In the genomic region with DNA sequence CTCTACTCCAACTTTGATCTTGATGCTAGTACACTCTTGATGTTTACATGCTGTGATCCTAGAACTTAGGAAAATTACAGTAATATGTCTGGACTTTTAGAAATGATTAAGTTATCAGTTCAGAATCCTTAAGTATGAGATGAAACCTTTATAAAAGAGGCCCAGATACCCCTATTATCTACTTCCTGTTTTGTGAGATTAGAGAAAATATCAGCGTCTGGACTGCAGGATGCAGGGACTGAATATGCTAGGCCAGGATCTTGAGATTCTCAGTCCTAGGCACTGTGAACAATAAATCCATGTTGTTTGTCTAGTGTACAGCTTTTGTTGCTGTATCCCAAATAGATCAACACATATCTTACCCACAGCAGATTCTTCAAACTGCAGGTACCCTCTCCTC, we compare ENCODE assay signal across 30 mouse cellular contexts.
"Had no signal": no experiment of that assay in that cellular context is flagged by ENCODE, and none has a peak within 500 bp of the region (broad histone marks: within the 10 kb centered on the region; RNA-seq: fewer than 3 reads in every experiment).

No protein-coding gene starts in this region.

- H3K36me3 ChIP-seq: limb, embryonic 10.5 days; limb, embryonic 12.5 days; limb, embryonic 13.5 days; limb, embryonic 15.5 days; liver, embryonic 12.5 days; liver, embryonic 13.5 days; liver, embryonic 15.5 days; lung, embryonic 15.5 days; midbrain, embryonic 10.5 days; midbrain, embryonic 12.5 days; midbrain, embryonic 13.5 days; midbrain, embryonic 15.5 days; neural tube, embryonic 12.5 days had no signal

- DNase-seq: left cerebral cortex, postnatal 4 days; liver; liver, embryonic 13.5 days; liver, postnatal 0 days; lung, adult 18-20 months; lung, adult 2 months; lung, embryonic 14.5 days; lung, postnatal 10 days; lung, postnatal 14 days; lung, postnatal 36 days; lung, postnatal 4 days; midbrain, embryonic 14.5 days had no signal

- H3K9me3 ChIP-seq: limb, embryonic 10.5 days; limb, embryonic 12.5 days; limb, embryonic 13.5 days; limb, embryonic 15.5 days; liver, embryonic 12.5 days; liver, embryonic 13.5 days; liver, embryonic 15.5 days; lung, embryonic 15.5 days; megakaryocyte, embryonic 14.5 days; midbrain, embryonic 10.5 days; midbrain, embryonic 12.5 days; midbrain, embryonic 13.5 days; midbrain, embryonic 15.5 days; neural tube, embryonic 12.5 days had no signal

- H3K4me3 ChIP-seq: limb, embryonic 10.5 days; limb, embryonic 12.5 days; limb, embryonic 13.5 days; limb, embryonic 15.5 days; liver, embryonic 12.5 days; liver, embryonic 13.5 days; liver, embryonic 15.5 days; lung, embryonic 15.5 days; megakaryocyte, embryonic 14.5 days; midbrain, embryonic 10.5 days; midbrain, embryonic 12.5 days; midbrain, embryonic 13.5 days; midbrain, embryonic 15.5 days; myocyte; neural tube, embryonic 12.5 days had no signal

- H3K9ac ChIP-seq: limb, embryonic 12.5 days; limb, embryonic 13.5 days; limb, embryonic 15.5 days; liver, embryonic 12.5 days; liver, embryonic 13.5 days; liver, embryonic 14.5 days; liver, embryonic 15.5 days; liver, postnatal 0 days; lung, embryonic 14.5 days; lung, embryonic 15.5 days; midbrain, embryonic 12.5 days; midbrain, embryonic 13.5 days; midbrain, embryonic 15.5 days; neural tube, embryonic 12.5 days had no signal

- H3K27me3 ChIP-seq: limb, embryonic 12.5 days; limb, embryonic 13.5 days; limb, embryonic 15.5 days; liver, embryonic 12.5 days; liver, embryonic 13.5 days; liver, embryonic 15.5 days; lung, embryonic 15.5 days; megakaryocyte, embryonic 14.5 days; midbrain, embryonic 12.5 days; midbrain, embryonic 13.5 days; midbrain, embryonic 15.5 days; neural tube, embryonic 12.5 days had no signal

- H3K27ac ChIP-seq: limb, embryonic 10.5 days; limb, embryonic 12.5 days; limb, embryonic 13.5 days; limb, embryonic 15.5 days; liver, embryonic 12.5 days; liver, embryonic 13.5 days; liver, embryonic 14.5 days; liver, embryonic 15.5 days; lung, embryonic 15.5 days; macrophage; midbrain, embryonic 10.5 days; midbrain, embryonic 12.5 days; midbrain, embryonic 13.5 days; midbrain, embryonic 15.5 days; neural tube, embryonic 12.5 days had no signal

- H3K4me1 ChIP-seq: limb, embryonic 10.5 days; limb, embryonic 12.5 days; limb, embryonic 13.5 days; limb, embryonic 15.5 days; liver, embryonic 12.5 days; liver, embryonic 13.5 days; liver, embryonic 15.5 days; lung, embryonic 15.5 days; megakaryocyte, embryonic 14.5 days; midbrain, embryonic 10.5 days; midbrain, embryonic 12.5 days; midbrain, embryonic 13.5 days; midbrain, embryonic 15.5 days; neural tube, embryonic 12.5 days had no signal

- ATAC-seq: liver, embryonic 12.5 days; liver, postnatal 0 days; lung, postnatal 0 days; midbrain, embryonic 13.5 days; midbrain, embryonic 15.5 days; midbrain, embryonic 16.5 days had no signal
